Mouse (Mus musculus): Measurements from ENCODE around the gene Rnf216.

Gene Rnf216

GRCm38 (mm10) chr5:143053132-143053972, 59.4 kb downstream of the Rnf216 start:
- DNase-seq (ENCODE audit: low read depth, low spot score), result no peak

GRCm38 (mm10) chr5:143052677-143053076, 60.1 kb downstream of the Rnf216 start:
- no peak for DNase-seq (ENCODE audit: low read depth, low spot score)

DNA sequence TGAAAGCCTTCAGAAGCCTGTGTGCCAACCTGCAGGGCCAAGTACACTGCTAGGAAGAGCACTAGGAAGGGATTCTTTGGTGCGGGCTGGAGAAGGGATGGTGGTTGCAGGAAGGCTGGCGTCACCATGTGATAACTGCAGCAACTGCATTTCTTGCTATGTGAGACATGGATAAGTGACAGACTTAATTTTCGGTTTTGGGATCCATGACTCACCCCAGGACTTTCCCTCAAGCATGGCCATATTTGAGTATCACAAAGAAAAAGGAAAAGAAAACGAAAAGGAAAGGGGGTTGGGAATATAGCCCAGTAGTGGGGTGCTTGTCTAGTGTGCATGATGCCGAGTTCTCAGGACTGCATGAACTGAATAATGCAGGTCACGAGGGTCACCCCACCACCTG, 60.9 kb downstream of the Rnf216 start:
- DNase-seq (ENCODE audit: low read depth, low spot score), result no peak

- no peak for DNase-seq (ENCODE audit: low read depth, low spot score)
Measured at GRCm38 (mm10) chr5:143050273-143050672, 62.5 kb downstream of the Rnf216 start.

GRCm38 (mm10) chr5:143049746-143050145, 63.0 kb downstream of the Rnf216 start:
- DNase-seq (ENCODE audit: low read depth, low spot score), result no peak

- no peak for DNase-seq (ENCODE audit: low read depth, low spot score)
Measured at GRCm38 (mm10) chr5:143049013-143049385, 63.8 kb downstream of the Rnf216 start.

DNA sequence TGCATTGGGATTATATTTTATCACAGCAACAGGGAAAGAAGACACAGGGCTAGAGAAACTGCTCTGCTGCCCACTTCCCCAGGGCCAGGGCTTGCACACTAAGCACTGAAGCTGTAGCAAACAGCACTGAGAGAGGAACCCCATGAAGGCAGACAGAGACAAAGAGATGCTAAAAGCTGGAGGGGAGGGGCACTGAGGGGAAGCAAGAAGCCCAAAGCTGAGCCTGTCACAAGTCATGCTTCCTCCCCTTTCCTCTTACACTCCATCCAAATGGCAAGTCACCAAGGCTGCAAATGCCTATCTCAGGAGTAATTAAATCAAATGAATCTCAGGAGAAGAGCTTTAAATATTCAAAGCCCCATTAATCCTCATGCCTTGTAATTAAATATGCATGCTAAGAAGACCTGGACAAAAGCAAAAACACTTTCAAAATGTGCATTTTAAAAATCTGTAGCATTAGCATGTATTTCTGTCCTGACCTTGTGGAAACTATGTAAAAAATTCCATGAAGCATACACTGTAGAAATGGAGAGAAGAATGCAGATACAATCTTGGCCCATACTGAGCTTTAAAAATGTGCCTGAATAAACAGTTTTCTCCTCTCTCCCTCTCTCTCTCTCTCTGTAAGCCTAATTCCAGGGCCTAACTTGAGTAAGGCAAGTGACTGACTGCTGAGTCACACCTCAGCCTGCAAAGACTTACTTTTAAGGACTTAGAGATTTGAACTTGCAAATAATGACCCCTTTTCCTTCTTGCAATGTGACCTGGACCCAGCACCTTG, 64.4 kb downstream of the Rnf216 start:
- DNase-seq (ENCODE audit: low read depth, low spot score), result no peak

GRCm38 (mm10) chr5:143047586-143047985, 65.2 kb downstream of the Rnf216 start:
- no peak for DNase-seq (ENCODE audit: low read depth, low spot score)

DNA sequence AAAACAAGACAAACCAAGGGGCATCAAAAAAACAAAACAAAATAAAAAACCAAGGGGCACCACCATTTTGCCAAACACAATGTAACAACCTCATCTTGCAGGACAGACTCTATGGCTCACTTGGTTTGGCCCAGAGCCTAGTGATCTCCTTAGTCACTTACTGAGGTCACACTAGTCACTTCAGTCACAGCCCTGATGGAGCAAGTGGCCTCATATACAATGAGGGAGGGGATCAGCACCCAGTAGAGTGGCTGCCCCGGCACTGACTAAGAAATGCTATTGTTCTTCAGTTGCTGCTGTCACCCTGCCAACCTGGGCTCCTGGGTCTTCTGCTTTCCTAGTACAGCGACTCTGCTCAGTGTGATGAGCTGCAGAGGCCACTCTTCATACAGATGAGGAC, 68.9 kb downstream of the Rnf216 start:
- DNase-seq (ENCODE audit: low read depth, low spot score), result no peak

DNA sequence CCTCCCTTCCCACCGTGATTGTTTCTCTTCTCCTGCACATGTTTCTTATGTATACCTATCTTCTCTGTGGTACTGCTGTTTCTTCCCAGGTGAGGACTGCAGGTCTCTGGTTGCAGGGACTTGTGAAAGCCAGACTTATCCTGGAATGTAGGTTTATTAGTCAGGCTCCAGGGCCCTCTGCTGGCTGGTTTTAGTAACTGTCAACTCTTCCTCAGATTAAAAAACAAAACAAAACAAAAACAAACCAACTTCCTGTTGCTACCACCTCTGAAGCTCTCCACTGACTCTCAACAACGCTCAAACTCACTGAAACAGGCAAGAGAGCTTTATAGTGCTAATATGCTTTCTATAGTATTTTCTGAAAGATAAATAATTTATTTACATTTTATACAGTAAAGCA, 69.5 kb downstream of the Rnf216 start:
- DNase-seq (ENCODE audit: low read depth, low spot score), result no peak

DNA sequence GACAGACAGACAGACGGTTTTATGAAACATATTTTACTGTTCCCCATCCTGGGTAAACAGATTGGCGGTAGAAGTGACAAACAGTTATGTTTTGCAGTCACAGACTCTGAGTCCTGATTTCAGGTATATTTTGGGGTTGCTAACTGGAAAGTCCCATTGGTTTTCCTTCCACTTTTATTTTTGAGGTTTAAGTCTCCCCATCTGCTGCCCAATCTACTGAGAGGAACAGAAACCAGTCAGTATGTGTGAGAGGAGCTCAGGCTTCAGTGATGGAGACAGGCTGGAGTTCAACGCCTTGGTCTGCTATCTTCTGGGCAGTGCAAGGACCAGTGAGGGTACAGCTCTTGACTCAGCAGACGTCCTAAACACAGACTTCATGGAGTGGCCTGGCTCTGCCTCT, 74.0 kb downstream of the Rnf216 start:
- no peak for DNase-seq (ENCODE audit: low read depth, low spot score)

DNA sequence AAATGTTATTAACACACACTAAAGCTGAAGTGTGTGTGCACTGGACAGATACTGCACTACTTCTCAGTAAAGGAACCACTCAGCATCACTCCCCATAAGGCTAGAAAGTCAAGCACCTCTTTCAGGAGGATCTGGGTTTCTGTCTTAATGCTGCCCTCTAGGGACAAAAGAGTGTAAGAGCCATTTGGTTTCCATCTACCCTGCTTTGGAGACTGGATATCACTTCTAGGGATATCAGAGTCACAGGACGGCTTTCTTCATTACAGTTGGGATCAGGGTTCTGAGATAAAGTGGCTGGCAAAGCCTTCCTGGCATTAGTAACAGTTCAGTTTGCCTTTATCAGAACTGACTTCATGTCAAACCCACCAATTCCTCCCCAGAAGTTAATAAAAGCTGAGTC, 75.6 kb downstream of the Rnf216 start:
- no peak for DNase-seq (ENCODE audit: low read depth, low spot score)

- no peak for DNase-seq (ENCODE audit: low read depth, low spot score)
Measured at GRCm38 (mm10) chr5:143036052-143036451, 76.7 kb downstream of the Rnf216 start.

DNA sequence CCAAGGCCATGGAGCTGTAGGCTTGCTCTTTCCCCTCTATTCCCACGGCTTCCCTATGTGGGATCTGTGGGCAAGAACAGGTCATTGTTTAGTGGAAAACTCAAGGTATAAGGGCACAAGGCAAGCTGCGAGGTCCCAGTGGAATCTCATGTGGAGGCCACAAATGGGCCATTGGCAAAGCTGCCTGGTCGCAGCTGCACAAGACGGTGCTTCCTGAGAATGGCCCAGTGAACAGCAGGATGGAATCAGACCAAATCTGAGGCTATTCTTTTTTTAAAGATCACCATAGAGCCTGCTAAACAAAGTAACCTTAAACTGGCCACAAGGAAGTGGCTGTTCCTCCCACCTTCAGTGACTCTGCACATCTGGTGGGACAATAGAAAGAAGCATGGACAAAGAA, 77.5 kb downstream of the Rnf216 start:
- DNase-seq (ENCODE audit: low read depth, low spot score), result no peak

DNA sequence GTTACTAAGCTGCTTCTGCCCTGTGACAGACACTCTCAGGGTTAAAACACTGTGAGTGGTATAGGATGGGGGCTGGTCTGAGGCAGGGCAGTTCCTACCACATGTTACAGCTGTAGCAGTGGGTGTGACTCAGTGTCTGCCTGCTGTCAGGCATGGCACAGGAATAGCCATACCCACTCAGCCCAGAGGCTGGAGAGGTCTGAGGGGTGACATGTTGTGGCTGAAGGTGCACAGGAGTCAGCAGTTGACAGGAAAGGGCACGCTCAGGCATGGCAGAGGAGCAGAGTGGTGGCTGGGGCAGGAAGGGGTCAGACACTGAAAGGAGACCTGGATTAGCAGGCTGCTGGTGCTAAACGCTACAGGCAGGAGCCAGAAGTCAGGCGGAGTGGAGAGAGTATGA, 78.7 kb downstream of the Rnf216 start:
- DNase-seq (ENCODE audit: low read depth, low spot score), result no peak

DNA sequence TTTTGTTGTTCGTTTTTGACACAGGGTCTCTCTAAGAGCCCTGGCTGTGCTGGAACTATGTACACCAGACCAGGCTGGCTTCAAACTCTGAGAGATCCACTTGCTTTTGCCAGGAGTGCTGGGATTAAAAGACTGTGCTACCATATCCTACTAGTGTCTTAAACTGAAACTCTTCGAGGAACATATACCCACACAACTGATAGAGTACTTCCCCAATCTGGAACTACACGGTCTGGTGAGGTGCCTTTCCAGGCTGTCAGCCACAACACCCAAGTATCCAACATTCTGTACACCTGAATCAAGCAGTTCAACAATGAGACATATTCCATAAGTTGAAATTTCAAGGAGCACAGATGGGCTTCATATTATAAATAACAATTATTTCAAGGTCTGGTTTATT, 79.5 kb downstream of the Rnf216 start:
- no peak for DNase-seq (ENCODE audit: low read depth, low spot score)

- DNase-seq (ENCODE audit: low read depth, low spot score), result no peak
Measured at GRCm38 (mm10) chr5:143032639-143033146, 80.1 kb downstream of the Rnf216 start.

- no peak for DNase-seq (ENCODE audit: low read depth, low spot score)
Measured at GRCm38 (mm10) chr5:143031681-143032080, 81.1 kb downstream of the Rnf216 start.

DNA sequence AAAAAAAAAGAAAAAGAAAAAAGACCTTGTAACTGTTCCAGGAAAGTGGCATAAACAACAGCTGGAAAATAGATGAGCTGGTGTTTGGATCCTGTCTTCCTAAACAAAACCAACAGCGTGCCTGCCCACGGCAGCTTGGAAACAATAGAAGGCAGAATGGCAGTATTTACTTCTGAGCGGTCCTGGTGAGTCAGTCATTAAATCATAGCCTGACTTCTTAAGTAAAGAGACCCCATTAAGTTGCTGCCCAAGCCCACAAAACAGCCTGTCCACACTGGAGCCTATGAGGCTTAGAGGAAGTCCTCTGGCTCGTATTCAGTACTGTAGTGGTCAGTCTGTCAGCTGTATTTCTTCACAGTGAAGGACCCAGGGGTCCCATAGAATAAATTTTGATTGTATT, 81.6 kb downstream of the Rnf216 start:
- DNase-seq (ENCODE audit: low read depth, low spot score), result no peak

GRCm38 (mm10) chr5:143023887-143024286, 88.9 kb downstream of the Rnf216 start:
- no peak for DNase-seq (ENCODE audit: low read depth, low spot score)

GRCm38 (mm10) chr5:143022956-143023355, 89.8 kb downstream of the Rnf216 start:
- DNase-seq (ENCODE audit: low read depth, low spot score), result no peak

- no peak for DNase-seq (ENCODE audit: low read depth, low spot score)
Measured at GRCm38 (mm10) chr5:143017401-143017800, 95.4 kb downstream of the Rnf216 start.

DNA sequence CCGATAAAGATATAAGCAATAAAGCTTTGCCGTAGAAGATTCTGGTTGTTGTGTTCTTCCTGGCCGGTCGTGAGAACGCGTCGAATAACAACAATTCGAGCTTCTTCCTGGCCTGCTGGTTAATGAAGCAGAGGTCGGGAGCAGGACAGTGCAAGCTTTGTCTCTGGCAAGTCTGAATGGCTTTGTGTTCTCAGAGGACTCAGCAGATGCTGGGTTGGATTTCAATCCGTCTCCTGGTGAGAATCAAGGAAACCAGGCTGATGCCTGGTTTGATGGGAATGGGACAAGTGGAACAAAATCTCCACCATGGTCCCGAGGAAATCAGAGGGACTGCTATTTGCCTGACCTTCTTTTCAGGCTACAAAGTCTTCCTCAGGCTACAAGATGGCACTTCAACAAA, 103.4 kb downstream of the Rnf216 start:
- DNase-seq (ENCODE audit: low read depth, low spot score), result no peak
